Mouse (Mus musculus): ENCODE data around the gene Atg5. TPM values are rescaled to one million over a fixed set of nuclear protein-coding genes. Genes with fewer than 3 reads are reported as not detected.

Gene Atg5
- total and polyA plus RNA-seq, 2 experiments, result 16.7 to 61.8 TPM

DNA sequence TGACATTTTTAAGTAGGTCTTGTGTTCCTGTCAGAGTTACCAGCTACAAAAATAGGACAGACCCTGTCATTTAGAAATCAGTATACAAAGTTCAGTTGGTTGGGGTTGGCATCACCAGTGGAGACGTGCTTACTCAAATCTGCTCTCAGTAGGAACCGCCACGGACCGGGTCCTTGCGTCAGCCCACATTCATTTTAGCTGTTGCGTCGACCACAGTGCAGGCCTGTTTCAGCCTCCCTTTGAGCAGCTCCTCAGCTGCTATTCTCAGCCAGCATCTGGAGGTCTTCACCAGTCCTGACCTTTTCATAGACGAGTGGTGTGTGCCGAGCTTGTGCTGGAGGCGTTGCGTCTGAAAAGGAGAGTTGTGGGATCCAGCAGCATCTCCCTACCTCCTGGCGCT, 98.9 kb downstream of the Atg5 start:
- Histone ChIP-seq H3K36me3 (ENCODE audit: control insufficient read depth, insufficient read depth, low read length) (peaks cover 5% of the 10 kb centered on the region; the same call in 1 of the 2 replicates), H3K9ac (ENCODE audit: low read depth, low read length) (no peak overlapping the region), H3K4me3 (ENCODE audit: insufficient read depth, low read depth, low read length) (no peak overlapping the region), H3K79me2 (ENCODE audit: control insufficient read depth, insufficient read depth, low read length) (no peaks in the 10 kb centered on the region), H3K4me1 (ENCODE audit: control insufficient read depth, insufficient read depth, low read length) (peaks cover 3% of the 10 kb centered on the region), H3K27me3 (ENCODE audit: control insufficient read depth, insufficient read depth, low read length) (no peaks in the 10 kb centered on the region), H3K27ac (replicated peaks; ENCODE audit: insufficient read depth, low read depth, low read length) (no peak overlapping the region)
- peak; percentile 53 for DNase-seq (ENCODE audit: extremely low read depth, low read depth, low spot score)
- WGBS, result 86% methylated on average over 12 of the region's 12 CpGs
- TF ChIP-seq POLR2A (IDR thresholded peaks at IDR 0.05; ENCODE audit: extremely low read depth, insufficient read depth, low read length), result no peak

DNA sequence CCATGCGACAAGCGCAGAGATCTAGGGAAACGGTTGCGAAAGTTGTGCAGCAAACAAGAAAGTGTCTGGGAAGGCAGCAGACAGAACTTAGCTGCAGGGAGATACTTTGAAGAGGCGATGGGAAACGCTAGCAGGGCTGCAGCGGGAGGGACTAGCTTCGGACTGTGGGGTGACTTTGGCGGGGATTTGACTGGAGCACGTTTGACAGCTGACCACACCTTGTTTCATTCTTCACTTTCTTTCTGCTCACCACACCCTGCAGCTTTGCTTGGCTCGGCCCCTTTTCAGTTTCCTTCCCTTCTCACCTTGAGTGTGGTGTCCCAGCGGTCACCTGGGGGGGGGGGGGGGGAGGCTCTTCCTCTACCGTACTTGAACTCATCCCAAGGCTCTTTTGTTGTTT, 100.4 kb downstream of the Atg5 start:
- TF ChIP-seq CTCF (IDR thresholded peaks at IDR 0.05; ENCODE audit: low read depth, low read length) (no peak), POLR2A (IDR thresholded peaks at IDR 0.05; ENCODE audit: extremely low read depth, insufficient read depth, low read length) (no peak)
- no peaks in the 10 kb centered on the region for H3K27me3 ChIP-seq (ENCODE audit: control insufficient read depth, insufficient read depth, low read length)
- H3K9ac ChIP-seq (ENCODE audit: low read depth, low read length), result no peak overlapping the region
- WGBS, result 74% methylated on average over 13 of the region's 13 CpGs
- no peaks in the 10 kb centered on the region for H3K79me2 ChIP-seq (ENCODE audit: control insufficient read depth, insufficient read depth, low read length)
- H3K36me3 ChIP-seq (ENCODE audit: control insufficient read depth, insufficient read depth, low read length), result no peaks in the 10 kb centered on the region
- no peak overlapping the region for H3K4me3 ChIP-seq (ENCODE audit: insufficient read depth, low read depth, low read length)
- no peak overlapping the region for H3K27ac ChIP-seq (replicated peaks; ENCODE audit: insufficient read depth, low read depth, low read length)
- peaks cover 3% of the 10 kb centered on the region for H3K4me1 ChIP-seq (ENCODE audit: control insufficient read depth, insufficient read depth, low read length)
- DNase-seq (ENCODE audit: extremely low read depth, low read depth, low spot score), result no peak

DNA sequence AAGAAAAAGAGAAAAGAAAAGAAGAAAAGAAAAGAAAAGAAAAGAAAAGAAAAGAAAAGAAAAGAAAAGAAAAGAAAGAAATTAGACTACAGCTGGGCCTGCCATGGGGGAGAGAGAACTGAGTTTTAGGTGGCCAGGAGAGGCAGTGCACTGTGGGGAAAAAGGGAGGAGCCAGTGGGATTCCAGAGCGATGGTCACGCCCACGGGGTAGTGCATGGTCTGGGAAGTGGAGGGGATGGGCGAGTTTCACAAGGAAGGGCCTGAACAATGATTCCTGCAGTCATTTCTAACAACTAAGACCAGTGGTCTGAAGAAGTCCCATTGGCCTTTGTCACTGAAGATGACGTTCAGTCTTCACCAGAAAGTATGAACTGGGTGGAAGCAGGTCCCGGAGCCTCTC, 102.5 kb downstream of the Atg5 start:
- peaks cover 3% of the 10 kb centered on the region for H3K4me1 ChIP-seq (ENCODE audit: control insufficient read depth, insufficient read depth, low read length)
- H3K79me2 ChIP-seq (ENCODE audit: control insufficient read depth, insufficient read depth, low read length), result no peaks in the 10 kb centered on the region
- H3K9ac ChIP-seq (ENCODE audit: low read depth, low read length), result no peak overlapping the region
- DNase-seq (ENCODE audit: extremely low read depth, low read depth, low spot score), result no peak
- TF ChIP-seq CTCF (IDR thresholded peaks at IDR 0.05; ENCODE audit: low read depth, low read length) (no peak), POLR2A (IDR thresholded peaks at IDR 0.05; ENCODE audit: extremely low read depth, insufficient read depth, low read length) (no peak)
- no peaks in the 10 kb centered on the region for H3K36me3 ChIP-seq (ENCODE audit: control insufficient read depth, insufficient read depth, low read length)
- no peak overlapping the region for H3K4me3 ChIP-seq (ENCODE audit: insufficient read depth, low read depth, low read length)
- H3K27me3 ChIP-seq (ENCODE audit: control insufficient read depth, insufficient read depth, low read length), result no peaks in the 10 kb centered on the region
- no peak overlapping the region for H3K27ac ChIP-seq (replicated peaks; ENCODE audit: insufficient read depth, low read depth, low read length)
- WGBS, result 76% methylated on average over 6 of the region's 6 CpGs

DNA sequence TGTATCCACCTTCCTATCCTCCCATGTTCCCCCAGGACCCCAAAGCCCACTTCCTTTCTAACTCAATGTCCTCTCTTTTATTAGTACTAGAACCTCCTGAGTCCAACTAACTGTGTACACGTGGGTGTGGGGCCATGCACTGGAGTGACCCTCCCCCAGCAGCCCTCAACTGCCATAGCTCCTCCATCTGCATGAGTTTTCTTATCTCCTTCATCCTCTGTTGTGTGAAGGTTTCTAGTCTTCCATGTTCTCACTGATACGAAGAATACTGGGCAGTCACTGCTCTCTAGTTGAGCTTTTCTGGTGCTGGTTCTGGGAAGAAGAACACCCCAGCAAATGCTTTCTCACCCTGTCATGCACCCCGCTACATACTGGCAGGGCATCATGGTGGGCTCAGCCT, 104.1 kb downstream of the Atg5 start:
- Histone ChIP-seq H3K27me3 (ENCODE audit: control insufficient read depth, insufficient read depth, low read length) (no peaks in the 10 kb centered on the region), H3K4me3 (ENCODE audit: insufficient read depth, low read depth, low read length) (no peak overlapping the region), H3K36me3 (ENCODE audit: control insufficient read depth, insufficient read depth, low read length) (no peaks in the 10 kb centered on the region), H3K79me2 (ENCODE audit: control insufficient read depth, insufficient read depth, low read length) (no peaks in the 10 kb centered on the region), H3K9ac (ENCODE audit: low read depth, low read length) (no peak overlapping the region), H3K27ac (replicated peaks; ENCODE audit: insufficient read depth, low read depth, low read length) (no peak overlapping the region), H3K4me1 (ENCODE audit: control insufficient read depth, insufficient read depth, low read length) (peaks cover 1% of the 10 kb centered on the region)
- TF ChIP-seq POLR2A (IDR thresholded peaks at IDR 0.05; ENCODE audit: extremely low read depth, insufficient read depth, low read length) (no peak), CTCF (IDR thresholded peaks at IDR 0.05; ENCODE audit: low read depth, low read length) (no peak)
- 82% methylated on average over 3 of the region's 3 CpGs for WGBS
- DNase-seq (ENCODE audit: extremely low read depth, low read depth, low spot score), result no peak

DNA sequence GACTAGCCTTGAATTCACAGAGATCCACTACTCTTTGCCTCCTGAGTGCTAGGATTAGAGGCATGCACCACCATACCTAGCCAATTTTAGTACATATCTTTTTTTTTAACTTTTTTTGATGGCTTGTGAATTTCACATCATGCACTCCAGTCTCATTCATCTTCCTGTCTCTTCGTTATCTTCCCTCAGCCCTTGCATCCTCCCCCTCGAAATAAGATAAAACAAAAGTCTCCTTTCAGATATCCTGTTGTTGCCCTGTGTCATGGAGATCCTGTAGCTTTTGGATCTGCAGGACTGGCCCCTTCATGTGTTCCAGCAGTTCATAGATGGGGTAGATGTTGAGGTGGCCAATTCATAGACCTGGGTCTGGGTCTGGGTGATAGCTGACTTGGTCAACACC, 106.5 kb downstream of the Atg5 start:
- Histone ChIP-seq H3K79me2 (ENCODE audit: control insufficient read depth, insufficient read depth, low read length) (no peaks in the 10 kb centered on the region), H3K4me1 (ENCODE audit: control insufficient read depth, insufficient read depth, low read length) (no peaks in the 10 kb centered on the region), H3K27ac (replicated peaks; ENCODE audit: insufficient read depth, low read depth, low read length) (no peak overlapping the region), H3K36me3 (ENCODE audit: control insufficient read depth, insufficient read depth, low read length) (no peaks in the 10 kb centered on the region), H3K27me3 (ENCODE audit: control insufficient read depth, insufficient read depth, low read length) (no peaks in the 10 kb centered on the region), H3K9ac (ENCODE audit: low read depth, low read length) (no peak overlapping the region), H3K4me3 (ENCODE audit: insufficient read depth, low read depth, low read length) (no peak overlapping the region)
- 85% methylated on average over 2 of the region's 2 CpGs for WGBS
- TF ChIP-seq POLR2A (IDR thresholded peaks at IDR 0.05; ENCODE audit: extremely low read depth, insufficient read depth, low read length) (no peak), CTCF (IDR thresholded peaks at IDR 0.05; ENCODE audit: low read depth, low read length) (no peak)
- no peak for DNase-seq (ENCODE audit: extremely low read depth, low read depth, low spot score)

DNA sequence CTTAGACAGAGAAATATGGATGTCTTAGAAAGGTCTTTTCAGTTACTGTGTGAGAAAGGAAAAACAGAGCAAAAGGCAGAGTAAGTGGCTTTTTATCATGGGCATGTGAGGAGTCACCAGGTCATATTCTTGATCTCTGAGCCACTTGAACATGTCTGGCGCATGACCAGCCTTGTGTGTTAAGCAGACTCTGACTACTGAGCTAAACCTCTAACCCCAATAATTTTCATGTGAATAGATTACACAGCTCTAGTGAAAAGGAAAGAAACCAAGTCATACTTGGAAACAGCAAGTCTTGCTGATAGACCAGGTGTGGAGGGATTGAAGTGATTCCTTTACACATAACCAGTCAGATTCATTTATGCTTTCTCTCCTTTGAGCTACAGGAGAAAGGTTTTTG, 107.3 kb downstream of the Atg5 start:
- Histone ChIP-seq H3K79me2 (ENCODE audit: control insufficient read depth, insufficient read depth, low read length) (no peaks in the 10 kb centered on the region), H3K4me3 (ENCODE audit: insufficient read depth, low read depth, low read length) (no peak overlapping the region), H3K4me1 (ENCODE audit: control insufficient read depth, insufficient read depth, low read length) (no peaks in the 10 kb centered on the region), H3K9ac (ENCODE audit: low read depth, low read length) (no peak overlapping the region), H3K36me3 (ENCODE audit: control insufficient read depth, insufficient read depth, low read length) (no peaks in the 10 kb centered on the region), H3K27ac (replicated peaks; ENCODE audit: insufficient read depth, low read depth, low read length) (no peak overlapping the region), H3K27me3 (ENCODE audit: control insufficient read depth, insufficient read depth, low read length) (no peaks in the 10 kb centered on the region)
- TF ChIP-seq CTCF (IDR thresholded peaks at IDR 0.05; ENCODE audit: low read depth, low read length), result no peak
- TF ChIP-seq POLR2A (IDR thresholded peaks at IDR 0.05; ENCODE audit: extremely low read depth, insufficient read depth, low read length), result no peak
- 93% methylated on average over 1 of the region's 1 CpGs for WGBS
- no peak for DNase-seq (ENCODE audit: extremely low read depth, low read depth, low spot score)

Measured in liver, adult 2 months (tissue).